In the genomic region with DNA sequence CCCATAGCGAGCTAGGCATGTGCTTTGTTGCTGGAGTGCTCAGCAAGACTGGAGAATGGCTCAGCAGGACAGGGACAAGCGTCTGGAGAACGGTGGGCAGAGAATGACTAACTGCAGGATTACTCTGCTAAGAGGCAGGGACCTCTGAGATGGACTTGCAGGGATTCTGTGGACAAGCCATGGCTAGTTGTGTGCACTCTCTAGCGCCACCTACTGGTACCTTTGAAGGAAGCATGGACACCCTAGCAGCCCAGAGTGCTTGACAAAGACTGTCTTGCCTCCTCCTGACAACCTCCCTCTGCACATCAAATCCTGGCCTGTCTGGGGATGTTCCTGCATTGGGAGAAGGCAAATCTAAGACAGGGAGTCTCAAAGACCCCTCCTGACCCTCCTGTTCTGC, we compare ENCODE assay signal across 10 mouse cellular contexts.
DNase-seq lines count a peak whose midpoint lies in the region; ATAC-seq and TF ChIP-seq lines count a peak whose summit lies in the region.
"Had no signal": no experiment of that assay in that cellular context is flagged by ENCODE, and none has a peak within 500 bp of the region (broad histone marks: within the 10 kb centered on the region; RNA-seq: fewer than 3 reads in every experiment).

No protein-coding gene starts in this region.

- no peaks in the 10 kb centered on the region for H3K9me3 ChIP-seq in embryonic facial prominence, embryonic 11.5 days (replicated peaks; ENCODE audit: control insufficient read depth, low read length)
- no peaks in the 10 kb centered on the region for H3K9me3 ChIP-seq in hindbrain, embryonic 14.5 days (ENCODE audit: control insufficient read depth, low read length)
- no peaks in the 10 kb centered on the region for H3K9me3 ChIP-seq in limb, embryonic 10.5 days (replicated peaks)
- H3K9me3 ChIP-seq: limb, embryonic 15.5 days had no signal

- H3K4me1 ChIP-seq in bone marrow, adult 2 months (ENCODE audit: control insufficient read depth, insufficient read depth, low read length), result no peaks in the 10 kb centered on the region
- H3K4me1 ChIP-seq in embryonic facial prominence, embryonic 11.5 days (ENCODE audit: control insufficient read depth, insufficient read depth, low read length), result no peaks in the 10 kb centered on the region
- H3K4me1 ChIP-seq in hindbrain, embryonic 14.5 days (replicated peaks; ENCODE audit: control insufficient read depth, insufficient read depth, low read length), result no peaks in the 10 kb centered on the region
- no peaks in the 10 kb centered on the region for H3K4me1 ChIP-seq in limb, embryonic 10.5 days

- H3K9ac ChIP-seq in embryonic facial prominence, embryonic 11.5 days (replicated peaks; ENCODE audit: low read length), result no peak overlapping the region
- H3K9ac ChIP-seq in hindbrain, embryonic 14.5 days, result no peak overlapping the region
- H3K9ac ChIP-seq: limb, embryonic 15.5 days had no signal

- H3K4me3 ChIP-seq in bone marrow, adult 2 months (replicated peaks; ENCODE audit: control insufficient read depth, low read depth, low read length), result no peak overlapping the region
- no peak overlapping the region for H3K4me3 ChIP-seq in embryonic facial prominence, embryonic 11.5 days (ENCODE audit: low read depth, low read length)
- H3K4me3 ChIP-seq in hindbrain, embryonic 14.5 days (replicated peaks; ENCODE audit: low read length), result no peak overlapping the region
- H3K4me3 ChIP-seq in limb, embryonic 10.5 days, result no peak overlapping the region
- H3K4me3 ChIP-seq: erythroblast, embryonic 14.5 days; limb, embryonic 15.5 days had no signal

- H3K36me3 ChIP-seq in embryonic facial prominence, embryonic 11.5 days (replicated peaks; ENCODE audit: control insufficient read depth, insufficient read depth, low read depth, low read length), result no peaks in the 10 kb centered on the region; the same call in 1 of the 2 replicates
- H3K36me3 ChIP-seq in hindbrain, embryonic 14.5 days (replicated peaks; ENCODE audit: control insufficient read depth, insufficient read depth), result peaks cover 14% of the 10 kb centered on the region; the same call in 1 of the 2 replicates
- peaks cover 4% of the 10 kb centered on the region for H3K36me3 ChIP-seq in limb, embryonic 10.5 days

- H3K27me3 ChIP-seq in embryonic facial prominence, embryonic 11.5 days (ENCODE audit: control insufficient read depth, insufficient read depth, low read length), result no peaks in the 10 kb centered on the region
- no peaks in the 10 kb centered on the region for H3K27me3 ChIP-seq in hindbrain, embryonic 14.5 days (ENCODE audit: control insufficient read depth, insufficient read depth, low read length)
- H3K27me3 ChIP-seq in limb, embryonic 10.5 days (ENCODE audit: low read depth, poor library complexity, severe bottlenecking), result no peaks in the 10 kb centered on the region
- H3K27me3 ChIP-seq: limb, embryonic 15.5 days had no signal

- DNase-seq in ovary, postnatal 14 days (ENCODE audit: low spot score), result peak; percentile 21
- DNase-seq in ovary, postnatal 10 days (ENCODE audit: low spot score), result no peak
- DNase-seq in embryonic facial prominence, embryonic 11.5 days (ENCODE audit: low spot score), result peak; percentile 83
- peak; percentile 81 for DNase-seq in hindbrain, embryonic 14.5 days (ENCODE audit: low spot score)
- DNase-seq in limb, embryonic 10.5 days (ENCODE audit: low spot score), result peak; percentile 80
- peak; percentile 67 for DNase-seq in neural tube, embryonic 10.5 days (ENCODE audit: extremely low spot score, low spot score)
- DNase-seq in thymus, postnatal 25 days, result peak; percentile 16

- TF ChIP-seq CTCF in bone marrow, adult 2 months (IDR thresholded peaks at IDR 0.05; ENCODE audit: control insufficient read depth, insufficient read depth, low read length), result peak; percentile 76

- peak; percentile 51; the same call in 1 of the 2 replicates for ATAC-seq in embryonic facial prominence, embryonic 11.5 days (replicated peaks; ENCODE audit: insufficient number of reproducible peaks, low FRiP score, low TSS enrichment, low read depth)
- peak; percentile 53; the same call in 1 of the 2 replicates for ATAC-seq in hindbrain, embryonic 14.5 days (ENCODE audit: low FRiP score)

- no peak overlapping the region for H3K27ac ChIP-seq in bone marrow, adult 2 months (ENCODE audit: control insufficient read depth, insufficient read depth, low read depth, low read length, poor library complexity)
- H3K27ac ChIP-seq in embryonic facial prominence, embryonic 11.5 days (replicated peaks; ENCODE audit: low read depth, low read length), result no peak overlapping the region
- H3K27ac ChIP-seq in hindbrain, embryonic 14.5 days, result no peak overlapping the region
- no peak overlapping the region for H3K27ac ChIP-seq in limb, embryonic 10.5 days
- H3K27ac ChIP-seq: limb, embryonic 15.5 days had no signal

- TF ChIP-seq POLR2A in bone marrow, adult 2 months (IDR thresholded peaks at IDR 0.05; ENCODE audit: borderline replicate concordance, control insufficient read depth, low read depth, low read length), result no peak

- no peak overlapping the region for H3K4me2 ChIP-seq in embryonic facial prominence, embryonic 11.5 days (ENCODE audit: low read depth, low read length)
- H3K4me2 ChIP-seq in hindbrain, embryonic 14.5 days (replicated peaks), result no peak overlapping the region
- H3K4me2 ChIP-seq: limb, embryonic 15.5 days had no signal

- WGBS in bone marrow, adult 2 months, result 36% methylated on average over 4 of the region's 4 CpGs
- WGBS in embryonic facial prominence, embryonic 11.5 days, result 32% methylated on average over 4 of the region's 4 CpGs
- 27% methylated on average over 4 of the region's 4 CpGs for WGBS in hindbrain, embryonic 14.5 days
- 30% methylated on average over 4 of the region's 4 CpGs for WGBS in limb, embryonic 10.5 days
